Mouse (Mus musculus) kidney, adult 11 months (tissue): ENCODE data around the gene Prm2.
A peak's percentile ranks its signal among the peaks of the same experiment; 100 is the strongest.

Experiments
- DNase-seq: peaks from one replicate; pipeline ENCODE4 v3.0.0; 2022

Prm2 gene

GRCm38 (mm10) chr16:10773543-10773942 lies 22.4 kb downstream of the Prm2 start:
- DNase-seq: no peak

- DNase-seq: no peak
Measured at GRCm38 (mm10) chr16:10771769-10772510, 24.0 kb downstream of the Prm2 start.

DNA sequence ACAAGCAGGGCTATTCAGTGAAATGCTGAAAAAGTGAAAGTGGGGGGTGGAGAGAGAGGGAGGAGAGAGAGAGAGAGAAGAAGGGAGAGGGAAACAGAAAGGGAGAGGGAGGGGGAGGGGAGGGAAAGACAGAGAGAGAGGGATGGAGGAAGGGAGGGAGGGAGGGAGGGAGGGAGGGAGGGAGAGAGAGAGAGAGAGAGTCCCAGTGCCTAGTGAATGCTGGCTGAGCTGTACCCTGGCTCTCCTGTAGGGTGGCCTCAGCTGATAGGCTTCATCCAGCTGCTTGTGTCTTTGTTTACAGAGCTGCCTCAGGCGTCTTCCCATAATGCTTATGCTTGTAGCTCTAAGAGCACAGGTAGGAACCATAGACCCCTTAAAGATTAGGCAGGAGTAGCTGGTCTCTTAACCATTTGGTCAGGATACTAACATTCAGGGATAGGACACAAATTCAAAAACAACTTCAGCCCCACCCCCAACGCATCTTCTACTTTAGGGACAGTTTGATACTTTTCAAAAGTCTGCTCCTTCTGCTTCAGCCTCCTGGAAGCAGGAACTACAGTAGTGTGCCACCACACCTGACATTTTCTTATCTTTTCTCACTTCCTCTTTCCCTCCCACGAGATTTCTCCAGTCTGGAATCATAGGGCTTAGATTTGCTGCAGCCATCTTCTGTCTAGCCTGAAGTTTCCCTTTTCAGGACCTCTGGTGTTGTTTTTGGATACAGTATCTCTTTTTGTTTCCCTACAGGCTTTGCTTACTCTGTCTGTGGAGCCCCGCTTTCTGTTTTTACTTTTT lies 25.2 kb downstream of the Prm2 start:
- DNase-seq: no peak

DNA sequence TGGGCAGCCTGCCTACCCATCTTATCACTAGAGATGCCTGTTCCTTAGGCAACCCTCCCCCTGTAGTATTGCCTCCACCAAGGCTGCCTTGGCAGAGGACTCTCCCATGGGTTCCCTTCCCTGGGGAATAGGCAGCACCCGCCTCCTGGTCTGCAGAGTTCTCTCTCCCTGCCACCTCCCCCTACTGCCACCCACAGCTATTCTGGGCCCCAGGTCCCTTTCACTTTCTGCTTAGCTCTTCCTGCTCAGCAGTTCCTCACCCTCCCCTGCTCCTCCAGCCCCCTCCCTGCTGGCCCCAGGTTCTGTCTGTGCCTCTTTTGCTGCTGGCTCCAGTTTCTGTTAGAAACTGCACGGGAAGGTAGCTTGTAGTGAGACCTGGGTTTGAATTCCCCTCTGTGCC lies 26.3 kb downstream of the Prm2 start:
- no peak for DNase-seq

GRCm38 (mm10) chr16:10768821-10769220 lies 27.1 kb downstream of the Prm2 start:
- no peak for DNase-seq

GRCm38 (mm10) chr16:10767158-10767557 lies 28.8 kb downstream of the Prm2 start:
- DNase-seq: peak; percentile 35

DNA sequence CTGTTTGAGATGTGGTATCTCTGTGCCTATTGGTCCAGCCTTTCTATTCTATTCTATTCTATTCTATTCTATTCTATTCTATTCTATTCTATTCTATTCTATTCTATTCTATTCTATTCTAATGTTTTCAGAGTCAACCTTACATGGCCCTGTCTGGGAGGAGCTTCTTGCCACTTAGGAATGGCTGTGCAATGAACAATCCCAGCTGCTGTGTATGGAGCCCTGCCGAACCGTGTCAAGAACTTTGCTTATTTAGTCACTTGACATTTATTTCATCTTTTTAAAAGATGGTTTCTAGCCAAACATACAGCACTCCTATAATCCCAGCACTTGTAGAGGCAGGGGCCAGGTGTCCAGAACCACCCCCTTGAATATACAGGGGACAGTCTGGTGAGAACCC lies 31.6 kb downstream of the Prm2 start:
- DNase-seq: no peak

GRCm38 (mm10) chr16:10763540-10764264 lies 32.2 kb downstream of the Prm2 start:
- DNase-seq: no peak

GRCm38 (mm10) chr16:10762569-10763180 lies 33.3 kb downstream of the Prm2 start:
- DNase-seq: no peak

GRCm38 (mm10) chr16:10761182-10761581 lies 34.8 kb downstream of the Prm2 start:
- DNase-seq: no peak

- no peak for DNase-seq
Measured at GRCm38 (mm10) chr16:10756168-10756567, 39.8 kb downstream of the Prm2 start.

GRCm38 (mm10) chr16:10754521-10755296 lies 41.2 kb downstream of the Prm2 start:
- no peak for DNase-seq

GRCm38 (mm10) chr16:10749824-10750223 lies 46.1 kb downstream of the Prm2 start:
- no peak for DNase-seq

GRCm38 (mm10) chr16:10749226-10749625 lies 46.7 kb downstream of the Prm2 start:
- no peak for DNase-seq
